Mouse (Mus musculus) brain, embryonic 14.5 days (tissue): ENCODE data around the gene Trim50.

Source experiments
- CTCF ChIP-seq: fragments of 200-500 bp; IDR thresholded peaks from 2 replicates; pipeline ENCODE4 v1.5.1; 2012; ENCODE audit warnings: inconsistent platforms, mild to moderate bottlenecking, moderate library complexity, borderline replicate concordance; ENCODE audit not compliant: insufficient read depth, insufficient read length; ENCODE audit errors: extremely low read depth
- POLR2A ChIP-seq: fragments of 200-500 bp; IDR thresholded peaks from 2 replicates; pipeline ENCODE4 v1.6.1; 2012; ENCODE audit warnings: mild to moderate bottlenecking, inconsistent platforms, borderline replicate concordance; ENCODE audit not compliant: poor library complexity, insufficient read depth, insufficient read length, severe bottlenecking; ENCODE audit errors: extremely low read depth

DNA sequence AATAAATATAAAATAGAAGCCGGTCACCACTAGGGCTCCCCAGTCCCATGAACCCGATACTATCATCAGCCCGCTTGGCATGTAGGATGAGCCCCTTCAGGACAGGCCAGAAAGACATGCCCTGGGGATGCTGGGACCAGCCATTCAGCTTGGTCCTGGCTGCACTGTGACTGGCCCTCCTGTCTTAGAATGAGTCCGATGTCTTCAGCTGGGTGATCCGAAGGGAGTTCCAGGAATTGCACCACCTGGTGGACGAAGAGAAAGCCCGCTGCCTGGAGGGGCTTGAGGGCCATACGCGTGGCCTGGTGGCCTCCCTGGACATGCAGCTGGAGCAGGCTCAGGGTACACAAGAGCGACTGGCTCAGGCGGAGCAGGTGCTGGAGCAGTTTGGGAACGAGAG, 10.4 kb downstream of the Trim50 start:
- TF ChIP-seq CTCF (peak; percentile 62), POLR2A (no peak)
